Mouse (Mus musculus) G1E (cell line): ENCODE measurements around the gene Gpr27. TPM values are rescaled to one million over a fixed set of nuclear protein-coding genes. Genes with fewer than 3 reads are reported as not detected.

Source experiments
- ATAC-seq: 2 replicates; pipeline ENCODE4 v1.8.0; 2016; ENCODE audit warnings: mild to moderate bottlenecking; ENCODE audit not compliant: insufficient number of reproducible peaks, poor library complexity, low FRiP score, severe bottlenecking; ENCODE audit errors: extremely low read depth
- DNase-seq: peaks from one replicate; pipeline ENCODE4 v3.0.0; 2012; ENCODE audit warnings: low spot score
- H3K27me3 ChIP-seq: 2 replicates; pipeline ENCODE4 v1.6.1; 2012; ENCODE audit warnings: mild to moderate bottlenecking, low read length, inconsistent platforms; ENCODE audit not compliant: insufficient read depth
- H3K36me3 ChIP-seq: replicated peaks from 2 replicates; pipeline ENCODE3; 2012; ENCODE audit warnings: mild to moderate bottlenecking, inconsistent platforms
- H3K4me1 ChIP-seq: 2 replicates; pipeline ENCODE4 v1.6.1; 2012; ENCODE audit warnings: low read depth, low read length, inconsistent platforms, mixed read lengths; ENCODE audit not compliant: insufficient read depth
- H3K4me3 ChIP-seq: 2 replicates; pipeline ENCODE4 v1.5.1; 2012; ENCODE audit warnings: low read depth, mild to moderate bottlenecking, inconsistent platforms, low read length, moderate library complexity, mixed read lengths
- H3K9me3 ChIP-seq: replicated peaks from 2 replicates; pipeline ENCODE4 v1.6.1; 2012; ENCODE audit warnings: inconsistent platforms
- CTCF ChIP-seq: IDR thresholded peaks from 2 replicates; pipeline ENCODE4 v1.5.1; 2012; ENCODE audit warnings: low read depth, low read length, inconsistent platforms, mixed read lengths
- GATA1 ChIP-seq: IDR thresholded peaks from 2 replicates; pipeline ENCODE4 v1.6.1; 2012; ENCODE audit warnings: borderline replicate concordance, low read length, inconsistent platforms, mixed read lengths
- GATA2 ChIP-seq: IDR thresholded peaks from 2 replicates; pipeline ENCODE4 v1.6.1; 2012; ENCODE audit warnings: low read depth, low read length, inconsistent platforms, borderline replicate concordance
- POLR2AphosphoS5 ChIP-seq: IDR thresholded peaks from 2 replicates; pipeline ENCODE4 v1.6.1; 2012; ENCODE audit warnings: low read depth, low read length, inconsistent platforms; ENCODE audit not compliant: insufficient replicate concordance
- TAL1 ChIP-seq: conservative IDR thresholded peaks from 2 replicates; pipeline ENCODE4 v1.6.1; 2012; ENCODE audit warnings: low read depth, low read length, inconsistent platforms, mixed read lengths
- polyA plus RNA-seq: library from polyadenylated mRNA; stranded (reverse); fragments of >175 nt; gene quantifications from 2 replicates; pipeline ENCODE4 v1.2.3, GENCODE M21; 2012
- total RNA-seq, 2 experiments: library from RNA; stranded (forward) in 1 of 2; stranded (reverse) in 1 of 2; fragments of 200-1000 nt in 1 of 2; fragments of >200 nt in 1 of 2; fragmentation: Nextera tagmentation in 1 of 2; gene quantifications; 2 replicates each; pipeline ENCODE4 v1.2.3; 2014 to 2017

Gene Gpr27
- total and polyA plus RNA-seq, 3 experiments = 0.11 TPM; not detected in 2

- Histone ChIP-seq H3K4me1 (no peaks in the 10 kb centered on the region), H3K4me3 (no peak overlapping the region; the same call in 1 of the 2 replicates), H3K9me3 (peaks cover 69% of the 10 kb centered on the region), H3K27me3 (no peaks in the 10 kb centered on the region), H3K36me3 (no peaks in the 10 kb centered on the region)
- ATAC-seq = no peak
- DNase-seq = no peak
- TF ChIP-seq TAL1 = no peak
- TF ChIP-seq GATA2 = no peak
- no peak for TF ChIP-seq GATA1
- TF ChIP-seq CTCF = no peak
- no peak for TF ChIP-seq POLR2AphosphoS5
These were observed 743 bp upstream of the Gpr27 start for GRCm38 (mm10) chr6:99691666-99692205.

- ATAC-seq (no peak), DNase-seq (no peak)
- H3K27me3 ChIP-seq = no peaks in the 10 kb centered on the region
- H3K4me3 ChIP-seq = peak overlapping the region; percentile 13; the same call in 1 of the 2 replicates
- TF ChIP-seq CTCF = no peak
- TF ChIP-seq GATA2 = no peak
- TF ChIP-seq TAL1 = no peak
- TF ChIP-seq POLR2AphosphoS5 = no peak
- TF ChIP-seq GATA1 = no peak
- peaks cover 75% of the 10 kb centered on the region for H3K9me3 ChIP-seq
- H3K4me1 ChIP-seq = no peaks in the 10 kb centered on the region
- no peaks in the 10 kb centered on the region for H3K36me3 ChIP-seq
These were observed 700 bp downstream of the Gpr27 start for GRCm38 (mm10) chr6:99692916-99693841.

GRCm38 (mm10) chr6:99700484-99700883, 8.0 kb downstream of the Gpr27 start:
- no peaks in the 10 kb centered on the region for H3K27me3 ChIP-seq
- H3K4me3 ChIP-seq = no peak overlapping the region
- H3K36me3 ChIP-seq = no peaks in the 10 kb centered on the region
- TF ChIP-seq GATA1 (no peak), GATA2 (no peak), CTCF (no peak), POLR2AphosphoS5 (no peak), TAL1 (no peak)
- DNase-seq (no peak), ATAC-seq (no peak)
- H3K9me3 ChIP-seq = peaks cover 52% of the 10 kb centered on the region
- no peaks in the 10 kb centered on the region for H3K4me1 ChIP-seq

GRCm38 (mm10) chr6:99711576-99712101, 19.2 kb downstream of the Gpr27 start:
- no peak for ATAC-seq
- no peaks in the 10 kb centered on the region for H3K36me3 ChIP-seq
- H3K9me3 ChIP-seq = peaks cover 54% of the 10 kb centered on the region
- no peak for DNase-seq
- H3K4me3 ChIP-seq = no peak overlapping the region
- no peaks in the 10 kb centered on the region for H3K4me1 ChIP-seq
- H3K27me3 ChIP-seq = no peaks in the 10 kb centered on the region; the same call in 1 of the 2 replicates
- TF ChIP-seq GATA2 = no peak
- no peak for TF ChIP-seq POLR2AphosphoS5
- TF ChIP-seq TAL1 = no peak
- TF ChIP-seq GATA1 = no peak
- TF ChIP-seq CTCF = no peak

GRCm38 (mm10) chr6:99713256-99713655, 20.8 kb downstream of the Gpr27 start:
- H3K9me3 ChIP-seq = peaks cover 47% of the 10 kb centered on the region
- DNase-seq (no peak), ATAC-seq (no peak)
- H3K27me3 ChIP-seq = no peaks in the 10 kb centered on the region; the same call in 1 of the 2 replicates
- TF ChIP-seq CTCF = no peak
- no peak for TF ChIP-seq TAL1
- TF ChIP-seq GATA1 = no peak
- TF ChIP-seq GATA2 = no peak
- no peak for TF ChIP-seq POLR2AphosphoS5
- H3K4me3 ChIP-seq = no peak overlapping the region
- H3K36me3 ChIP-seq = no peaks in the 10 kb centered on the region
- no peaks in the 10 kb centered on the region for H3K4me1 ChIP-seq

- DNase-seq (no peak), ATAC-seq (no peak)
- Histone ChIP-seq H3K4me1 (no peaks in the 10 kb centered on the region), H3K4me3 (no peak overlapping the region), H3K36me3 (no peaks in the 10 kb centered on the region), H3K9me3 (peaks cover 45% of the 10 kb centered on the region), H3K27me3 (no peaks in the 10 kb centered on the region; the same call in 1 of the 2 replicates)
- TF ChIP-seq GATA1 (no peak), POLR2AphosphoS5 (no peak), GATA2 (no peak), CTCF (no peak), TAL1 (no peak)
These were observed 22.7 kb downstream of the Gpr27 start for GRCm38 (mm10) chr6:99715191-99715590.
